Mouse (Mus musculus): ENCODE results near the gene Eif4b.

The Eif4b gene

DNA sequence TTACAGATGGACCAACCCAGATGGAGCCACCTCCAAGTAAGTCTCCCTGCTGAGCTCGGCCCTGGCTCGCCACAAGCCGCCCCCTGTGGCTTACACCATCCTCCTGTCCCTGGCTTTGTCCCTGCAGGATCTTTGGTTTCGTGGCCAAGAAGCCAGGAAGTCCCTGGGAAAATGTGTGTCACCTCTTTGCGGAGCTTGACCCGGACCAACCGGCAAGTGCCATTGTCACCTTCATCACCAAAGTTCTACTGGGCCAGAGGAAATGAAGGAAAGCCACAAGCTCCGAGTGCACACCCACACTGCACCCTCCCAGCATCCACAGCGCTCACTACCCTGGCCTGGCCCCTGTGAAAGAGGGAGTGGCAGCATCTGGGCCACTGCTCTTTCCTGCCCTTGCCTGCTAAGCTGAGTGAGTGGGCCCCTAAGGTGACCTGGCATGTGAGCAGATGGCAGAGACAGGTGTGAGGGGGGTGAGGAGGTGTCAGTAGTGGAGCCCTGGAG is 42.2 kb downstream of the Eif4b start:
- TF ChIP-seq NANOG (IDR thresholded peaks at IDR 0.05; ENCODE audit: borderline replicate concordance, low read length) (no peak), CTCF (conservative IDR thresholded peaks at IDR 0.05; ENCODE audit: low read length) (no peak), POU5F1 (IDR thresholded peaks at IDR 0.05; ENCODE audit: borderline replicate concordance, low read length) (no peak)

DNA sequence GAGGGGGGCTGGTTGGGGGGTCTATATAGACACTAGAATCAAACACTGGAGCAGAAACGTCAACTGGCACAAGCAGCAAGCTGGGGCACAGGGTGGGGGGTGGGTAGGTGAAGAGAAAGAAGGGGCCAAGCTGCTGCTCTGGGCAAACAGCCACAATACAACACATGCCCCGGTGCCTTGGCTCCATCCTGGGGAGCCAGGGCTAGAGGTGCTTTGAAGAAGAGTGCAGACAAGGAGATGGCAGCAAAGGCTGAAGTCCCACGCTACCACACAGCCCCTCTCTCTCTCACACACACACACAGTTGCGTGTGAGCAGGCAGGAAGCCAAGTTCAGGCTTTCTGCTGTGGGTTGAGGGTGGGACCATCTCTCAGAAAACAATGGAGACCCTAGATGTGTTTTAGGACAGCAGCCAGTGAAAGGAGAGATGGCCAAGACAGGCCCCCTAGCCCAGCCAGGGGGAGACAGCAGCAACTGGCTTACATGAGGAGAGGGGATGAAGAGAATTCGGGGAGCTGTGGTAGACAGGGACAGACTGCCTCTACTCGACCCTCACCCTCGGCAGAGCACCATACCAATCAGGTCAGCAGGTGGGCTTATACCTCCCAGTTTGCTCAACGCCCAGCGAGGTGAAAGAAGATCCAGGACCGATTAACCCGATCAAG is 43.3 kb downstream of the Eif4b start:
- no peak for TF ChIP-seq NANOG (IDR thresholded peaks at IDR 0.05; ENCODE audit: borderline replicate concordance, low read length)
- TF ChIP-seq POU5F1 (IDR thresholded peaks at IDR 0.05; ENCODE audit: borderline replicate concordance, low read length), result no peak
- TF ChIP-seq CTCF (conservative IDR thresholded peaks at IDR 0.05; ENCODE audit: low read length), result no peak
- Histone ChIP-seq H3K9me3 (ENCODE audit: low read length) (no peaks in the 10 kb centered on the region), H3K36me3 (ENCODE audit: insufficient read depth, low read length) (peaks cover 80% of the 10 kb centered on the region), H3K4me3 (replicated peaks; ENCODE audit: low read length) (no peak overlapping the region), H3K4me1 (replicated peaks; ENCODE audit: low read depth, low read length) (peaks cover 34% of the 10 kb centered on the region), H3K27me3 (ENCODE audit: insufficient read depth, low read length) (peaks cover under 1% of the 10 kb centered on the region; the same call in 1 of the 2 replicates)

More for the DNA sequence above, 42.2 kb downstream of the Eif4b start:
- Histone ChIP-seq H3K4me1 (replicated peaks; ENCODE audit: low read depth, low read length) (peaks cover 42% of the 10 kb centered on the region), H3K36me3 (ENCODE audit: insufficient read depth, low read length) (peaks cover 74% of the 10 kb centered on the region), H3K9me3 (ENCODE audit: low read length) (no peaks in the 10 kb centered on the region), H3K27me3 (ENCODE audit: insufficient read depth, low read length) (peaks cover 8% of the 10 kb centered on the region), H3K4me3 (replicated peaks; ENCODE audit: low read length) (peak overlapping the region; percentile 41)

DNA sequence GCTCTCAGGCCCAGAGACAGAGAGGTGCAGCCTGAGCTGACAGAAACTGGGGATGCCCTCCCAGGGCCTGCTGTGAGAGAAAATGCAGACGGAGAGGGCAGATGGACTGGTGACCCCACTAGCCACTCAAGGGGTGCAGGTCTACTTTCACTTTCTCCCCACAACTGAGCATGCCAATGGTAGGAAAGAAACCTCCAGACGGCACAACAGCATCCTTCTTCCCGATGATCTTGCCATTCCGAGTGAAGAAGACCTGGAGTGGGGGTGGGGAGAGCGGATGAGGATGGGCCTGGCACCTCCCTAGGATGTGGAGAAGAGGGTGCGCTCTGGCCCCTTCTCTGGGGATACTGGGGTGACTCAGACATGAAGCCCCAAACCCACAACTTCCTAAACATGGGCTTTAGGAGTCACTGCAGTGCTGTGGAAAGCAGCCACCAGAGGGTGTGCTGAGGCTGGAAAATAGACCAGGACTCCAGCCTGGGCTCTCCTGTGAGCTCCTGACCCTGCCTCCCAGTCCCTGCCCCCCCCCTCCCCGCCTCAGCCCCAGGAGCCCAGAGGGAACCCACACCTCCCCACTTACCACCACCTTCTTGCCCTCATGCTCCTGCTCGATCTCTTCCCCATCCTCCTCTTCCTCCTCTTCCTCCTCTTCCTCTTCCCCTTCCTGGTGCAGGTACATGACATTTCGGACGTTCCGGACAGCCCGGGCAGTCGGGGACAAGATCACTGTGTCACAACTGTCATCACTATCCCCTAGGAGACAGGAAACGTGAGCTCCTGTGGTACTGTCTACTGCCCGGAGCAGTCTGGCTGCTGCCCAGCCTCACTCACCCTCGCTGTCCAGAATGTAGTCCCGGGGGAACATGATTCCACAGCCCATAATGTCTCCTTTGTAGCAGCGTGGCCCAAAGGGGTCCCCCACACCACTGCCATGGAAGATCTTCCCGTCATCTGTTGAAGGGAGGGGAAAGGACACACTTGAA is 44.2 kb downstream of the Eif4b start:
- Histone ChIP-seq H3K9me3 (ENCODE audit: low read length) (no peaks in the 10 kb centered on the region), H3K36me3 (ENCODE audit: insufficient read depth, low read length) (peaks cover 85% of the 10 kb centered on the region), H3K4me3 (replicated peaks; ENCODE audit: low read length) (no peak overlapping the region), H3K4me1 (replicated peaks; ENCODE audit: low read depth, low read length) (peaks cover 34% of the 10 kb centered on the region), H3K27me3 (ENCODE audit: insufficient read depth, low read length) (no peaks in the 10 kb centered on the region; the same call in 1 of the 2 replicates)
- TF ChIP-seq NANOG (IDR thresholded peaks at IDR 0.05; ENCODE audit: borderline replicate concordance, low read length), result no peak
- TF ChIP-seq CTCF (conservative IDR thresholded peaks at IDR 0.05; ENCODE audit: low read length), result no peak; the same call in 1 of the 2 replicates
- no peak for TF ChIP-seq POU5F1 (IDR thresholded peaks at IDR 0.05; ENCODE audit: borderline replicate concordance, low read length)

DNA sequence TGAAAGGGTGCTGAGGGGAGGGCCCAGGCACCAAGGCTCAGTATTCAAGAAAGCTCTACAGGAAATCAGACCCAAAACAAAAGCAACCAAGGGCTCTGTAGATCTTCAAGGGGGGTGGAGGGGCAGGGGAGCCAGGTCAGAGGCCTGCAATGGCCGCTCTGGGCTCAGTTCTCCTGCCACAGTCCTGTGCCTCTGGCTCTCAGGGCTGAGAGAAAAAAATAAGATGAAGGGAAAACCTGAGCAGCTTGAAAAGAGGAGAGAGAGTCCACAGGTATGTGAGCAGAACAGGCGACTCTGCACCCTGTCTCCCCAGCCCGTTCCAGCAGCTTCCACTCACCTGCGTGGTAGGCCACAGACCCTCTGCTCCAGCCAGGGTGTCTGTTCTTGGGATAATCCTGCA is 45.0 kb downstream of the Eif4b start:
- H3K9me3 ChIP-seq (ENCODE audit: low read length), result no peaks in the 10 kb centered on the region
- peaks cover 34% of the 10 kb centered on the region for H3K4me1 ChIP-seq (replicated peaks; ENCODE audit: low read depth, low read length)
- no peak overlapping the region for H3K4me3 ChIP-seq (replicated peaks; ENCODE audit: low read length)
- peaks cover 85% of the 10 kb centered on the region for H3K36me3 ChIP-seq (ENCODE audit: insufficient read depth, low read length)
- TF ChIP-seq NANOG (IDR thresholded peaks at IDR 0.05; ENCODE audit: borderline replicate concordance, low read length), result no peak
- no peak for TF ChIP-seq POU5F1 (IDR thresholded peaks at IDR 0.05; ENCODE audit: borderline replicate concordance, low read length)
- no peak for TF ChIP-seq CTCF (conservative IDR thresholded peaks at IDR 0.05; ENCODE audit: low read length)
- H3K27me3 ChIP-seq (ENCODE audit: insufficient read depth, low read length), result no peaks in the 10 kb centered on the region

DNA sequence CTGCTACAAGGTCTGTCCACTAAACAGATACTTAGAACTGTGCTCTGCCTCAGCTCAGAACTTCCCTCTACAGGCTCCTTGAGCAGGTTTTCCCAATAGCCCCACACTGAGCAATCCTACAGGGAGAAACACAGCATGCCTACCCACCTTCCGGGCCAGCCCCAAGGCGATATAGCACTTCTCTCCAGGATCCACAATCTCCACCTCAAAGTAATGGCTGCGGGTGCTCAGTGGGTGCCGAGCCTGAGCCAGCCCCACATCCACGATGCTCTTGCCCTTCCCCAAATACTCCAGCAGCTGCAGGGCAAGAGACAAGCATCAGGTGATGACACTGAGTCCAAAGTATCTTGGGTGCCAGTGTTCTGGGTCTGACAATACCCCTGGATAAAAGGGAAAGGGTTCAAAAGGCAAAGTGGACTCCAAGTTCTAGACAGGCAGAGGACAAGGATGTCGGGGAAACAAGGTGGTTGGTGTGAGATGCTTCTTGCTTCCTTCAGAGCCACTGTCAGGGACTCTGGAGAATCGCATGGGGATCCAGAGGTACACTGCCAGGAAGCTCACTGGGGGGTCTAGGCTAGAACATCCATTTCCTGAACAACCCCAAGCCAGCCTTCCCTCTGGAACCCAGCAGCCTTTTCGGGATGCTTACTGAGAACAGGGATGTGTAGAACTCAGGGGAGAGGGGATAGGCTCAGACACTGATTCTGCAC is 45.7 kb downstream of the Eif4b start:
- Histone ChIP-seq H3K27me3 (ENCODE audit: insufficient read depth, low read length) (no peaks in the 10 kb centered on the region), H3K4me1 (replicated peaks; ENCODE audit: low read depth, low read length) (peaks cover 34% of the 10 kb centered on the region), H3K4me3 (replicated peaks; ENCODE audit: low read length) (no peak overlapping the region), H3K9me3 (ENCODE audit: low read length) (no peaks in the 10 kb centered on the region), H3K36me3 (ENCODE audit: insufficient read depth, low read length) (peaks cover 86% of the 10 kb centered on the region)
- TF ChIP-seq NANOG (IDR thresholded peaks at IDR 0.05; ENCODE audit: borderline replicate concordance, low read length), result no peak
- TF ChIP-seq POU5F1 (IDR thresholded peaks at IDR 0.05; ENCODE audit: borderline replicate concordance, low read length), result no peak
- TF ChIP-seq CTCF (conservative IDR thresholded peaks at IDR 0.05; ENCODE audit: low read length), result no peak

DNA sequence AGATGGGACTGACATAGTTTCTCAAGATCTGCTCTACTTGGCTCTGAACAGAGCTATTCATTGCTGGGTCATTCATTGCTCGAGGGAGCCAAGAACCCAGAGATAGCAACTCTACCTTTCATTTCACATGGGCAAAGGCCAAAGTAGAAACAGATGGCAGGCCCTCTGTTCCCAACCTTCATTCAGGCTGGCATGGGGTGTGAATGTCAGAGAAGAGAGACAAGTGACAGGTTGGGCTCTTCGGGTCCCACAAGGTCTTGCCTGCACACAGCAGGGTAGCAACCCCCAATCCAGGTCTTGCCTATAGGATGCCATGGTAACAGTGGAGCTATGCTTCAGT is 46.2 kb downstream of the Eif4b start:
- no peak overlapping the region for H3K4me3 ChIP-seq (replicated peaks; ENCODE audit: low read length)
- TF ChIP-seq NANOG (IDR thresholded peaks at IDR 0.05; ENCODE audit: borderline replicate concordance, low read length), result no peak
- TF ChIP-seq CTCF (conservative IDR thresholded peaks at IDR 0.05; ENCODE audit: low read length), result no peak
- no peak for TF ChIP-seq POU5F1 (IDR thresholded peaks at IDR 0.05; ENCODE audit: borderline replicate concordance, low read length)

DNA sequence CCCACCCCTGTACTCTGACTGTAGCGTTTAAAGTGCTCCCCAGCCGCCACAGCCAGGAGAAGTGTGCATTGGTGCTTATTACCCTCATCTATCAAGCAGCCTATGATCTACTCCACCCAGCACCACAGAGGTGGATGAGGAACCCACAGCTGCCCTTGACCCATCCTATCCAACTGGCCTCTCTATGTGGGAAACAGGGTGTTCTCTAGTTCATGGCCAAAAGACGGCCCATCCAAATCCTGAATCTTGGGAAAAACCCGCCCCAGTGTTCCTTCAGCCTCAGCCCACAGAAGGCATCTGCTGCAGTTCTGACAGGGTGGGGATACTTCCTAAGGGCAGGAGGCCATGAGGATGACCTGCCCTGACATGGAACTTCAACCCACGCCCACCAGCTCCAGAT is 47.0 kb downstream of the Eif4b start:
- H3K36me3 ChIP-seq (ENCODE audit: insufficient read depth, low read length), result peaks cover 91% of the 10 kb centered on the region
- no peaks in the 10 kb centered on the region for H3K27me3 ChIP-seq (ENCODE audit: insufficient read depth, low read length)
- no peaks in the 10 kb centered on the region for H3K9me3 ChIP-seq (ENCODE audit: low read length)
- peaks cover 30% of the 10 kb centered on the region for H3K4me1 ChIP-seq (replicated peaks; ENCODE audit: low read depth, low read length)
- TF ChIP-seq CTCF (conservative IDR thresholded peaks at IDR 0.05; ENCODE audit: low read length) (no peak), NANOG (IDR thresholded peaks at IDR 0.05; ENCODE audit: borderline replicate concordance, low read length) (no peak), POU5F1 (IDR thresholded peaks at IDR 0.05; ENCODE audit: borderline replicate concordance, low read length) (no peak)
- H3K4me3 ChIP-seq (replicated peaks; ENCODE audit: low read length), result no peak overlapping the region

More for the DNA sequence above, 46.2 kb downstream of the Eif4b start:
- peaks cover 34% of the 10 kb centered on the region for H3K4me1 ChIP-seq (replicated peaks; ENCODE audit: low read depth, low read length)
- H3K36me3 ChIP-seq (ENCODE audit: insufficient read depth, low read length), result peaks cover 89% of the 10 kb centered on the region
- H3K27me3 ChIP-seq (ENCODE audit: insufficient read depth, low read length), result no peaks in the 10 kb centered on the region
- H3K9me3 ChIP-seq (ENCODE audit: low read length), result no peaks in the 10 kb centered on the region

DNA sequence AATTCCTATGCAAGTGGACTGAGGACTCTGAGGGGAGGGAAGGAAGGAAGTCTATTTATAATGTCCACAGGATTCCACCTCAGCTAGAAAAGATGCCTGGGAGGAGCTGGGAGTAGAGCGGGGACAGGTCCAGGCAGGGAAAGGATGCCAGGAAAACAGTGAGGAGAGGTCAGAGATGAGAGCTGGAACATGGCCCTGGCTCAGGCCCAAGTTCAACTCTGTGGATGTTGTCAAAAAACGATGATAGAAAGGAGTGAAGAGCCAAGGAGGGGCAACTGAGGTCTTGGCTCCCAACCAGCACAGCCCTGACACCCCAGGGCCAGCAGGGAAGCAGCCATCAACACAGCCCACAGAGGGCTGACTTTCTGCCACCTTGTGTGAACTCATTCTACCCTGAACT is 52.7 kb downstream of the Eif4b start:
- Histone ChIP-seq H3K4me1 (replicated peaks; ENCODE audit: low read depth, low read length) (no peaks in the 10 kb centered on the region), H3K4me3 (replicated peaks; ENCODE audit: low read length) (no peak overlapping the region), H3K9me3 (ENCODE audit: low read length) (no peaks in the 10 kb centered on the region), H3K36me3 (ENCODE audit: insufficient read depth, low read length) (peaks cover 88% of the 10 kb centered on the region), H3K27me3 (ENCODE audit: insufficient read depth, low read length) (no peaks in the 10 kb centered on the region)
- no peak for TF ChIP-seq NANOG (IDR thresholded peaks at IDR 0.05; ENCODE audit: borderline replicate concordance, low read length)
- no peak for TF ChIP-seq POU5F1 (IDR thresholded peaks at IDR 0.05; ENCODE audit: borderline replicate concordance, low read length)
- no peak for TF ChIP-seq CTCF (conservative IDR thresholded peaks at IDR 0.05; ENCODE audit: low read length)

All from E14TG2a.4 (cell line).